Mouse (Mus musculus): Measurements from ENCODE around the gene Col11a2. TPM values are rescaled to one million over a fixed set of nuclear protein-coding genes. Genes with fewer than 3 reads are reported as not detected.

Gene Col11a2
- polyA plus RNA-seq, 1 experiment from 2014 or later: 1.6 TPM

DNA sequence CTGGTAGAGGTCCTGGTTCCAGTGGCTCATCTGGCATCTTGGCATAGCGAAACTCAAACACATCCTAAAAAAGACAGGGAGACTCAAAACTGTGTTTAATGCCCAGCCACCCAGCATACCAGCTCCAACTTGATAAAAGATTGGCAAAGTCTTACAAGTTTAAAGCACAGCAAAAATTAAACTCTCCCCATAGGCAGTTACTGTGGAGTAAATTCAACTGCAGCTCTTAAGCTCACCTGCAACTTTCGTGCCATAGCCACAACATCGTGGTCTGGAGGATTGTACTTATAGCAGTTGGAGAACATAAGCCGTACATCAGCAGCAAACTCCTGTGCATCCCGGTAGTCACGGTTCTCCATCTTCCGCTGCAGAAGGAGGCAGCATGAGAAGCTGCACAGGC, 74.9 kb downstream of the Col11a2 start:
- Histone ChIP-seq H3K36me3 (ENCODE audit: inconsistent target) (peaks cover 60% of the 10 kb centered on the region), H3K27ac (no peak overlapping the region), H3K4me3 (ENCODE audit: inconsistent target) (no peak overlapping the region), H3K79me2 (ENCODE audit: inconsistent target) (peaks cover 69% of the 10 kb centered on the region)
- 93% methylated on average over 7 of the region's 7 CpGs for WGBS (ENCODE audit: missing documents)

Other genes starting within 250 kb of the Col11a2 start
- 5.5 to 10.9 TPM (median 9.8 TPM) in 3 replicates for gene Kank3, start 228.9 kb upstream of the Col11a2 start, polyA plus RNA-seq (2018)
- gene Rps28, start 214.9 kb upstream of the Col11a2 start, polyA plus RNA-seq (2018): 746 to 2,425 TPM (median 1,878 TPM) in 3 replicates
- 105 to 236 TPM (median 213 TPM) in 3 replicates for gene Ndufa7, start 214.9 kb upstream of the Col11a2 start, polyA plus RNA-seq (2018)
- gene Cd320, start 196.3 kb upstream of the Col11a2 start, polyA plus RNA-seq (2018): 2.0 to 5.0 TPM (median 4.1 TPM) in 3 replicates
- gene Gm7029, start 165.6 kb upstream of the Col11a2 start, polyA plus RNA-seq (2018): not detected in 3 replicates
- 1.3 to 6.1 TPM (median 2.3 TPM) in 3 replicates for gene Kifc1, start 148.8 kb upstream of the Col11a2 start, polyA plus RNA-seq (2018)
- 1.8 TPM in 1 of 3 replicates, not detected in the others for gene Platr17, start 134.3 kb upstream of the Col11a2 start, polyA plus RNA-seq (2018)
- 32.1 to 95.9 TPM (median 50.6 TPM) in 3 replicates for gene Daxx, start 130.0 kb upstream of the Col11a2 start, polyA plus RNA-seq (2018)
- 235 to 575 TPM (median 237 TPM) in 3 replicates for gene Tapbp, start 123.5 kb upstream of the Col11a2 start, polyA plus RNA-seq (2018)
- 18.2 to 24.0 TPM (median 21.3 TPM) in 3 replicates for gene Zbtb22, start 123.5 kb upstream of the Col11a2 start, polyA plus RNA-seq (2018)
- gene Rgl2, start 109.9 kb upstream of the Col11a2 start, polyA plus RNA-seq (2018): 36.9 to 101 TPM (median 53.4 TPM) in 3 replicates
- gene Pfdn6, start 99.1 kb upstream of the Col11a2 start, polyA plus RNA-seq (2018): 39.8 to 92.0 TPM (median 50.8 TPM) in 3 replicates
- gene Wdr46, start 98.8 kb upstream of the Col11a2 start, polyA plus RNA-seq (2018): 10.9 to 27.3 TPM (median 11.8 TPM) in 3 replicates
- gene B3galt4, start 87.9 kb upstream of the Col11a2 start, polyA plus RNA-seq (2018): 4.0 to 11.7 TPM (median 6.8 TPM) in 3 replicates
- gene Vps52, start 83.6 kb upstream of the Col11a2 start, polyA plus RNA-seq (2018): 30.3 to 39.3 TPM (median 30.5 TPM) in 3 replicates
- 829 to 1,952 TPM (median 1,389 TPM) in 3 replicates for gene Rps18, start 83.4 kb upstream of the Col11a2 start, polyA plus RNA-seq (2018)
- 2,418 to 4,239 TPM (median 2,994 TPM) in 3 replicates for gene H2-K1, start 39.1 kb upstream of the Col11a2 start, polyA plus RNA-seq (2018)
- 12.0 to 17.2 TPM (median 17.1 TPM) in 3 replicates for gene Ring1, start 14.8 kb upstream of the Col11a2 start, polyA plus RNA-seq (2018)
- 28.2 to 38.3 TPM (median 35.6 TPM) in 3 replicates for gene H2-Ke6, start 11.4 kb upstream of the Col11a2 start, polyA plus RNA-seq (2018)
- gene Slc39a7, start 7.8 kb upstream of the Col11a2 start, polyA plus RNA-seq (2018): 67.7 to 120 TPM (median 117 TPM) in 3 replicates
- 15.5 to 33.4 TPM (median 20.0 TPM) in 3 replicates for gene Rxrb, start 7.6 kb upstream of the Col11a2 start, polyA plus RNA-seq (2018)
- gene H2-Oa, start 52.9 kb downstream of the Col11a2 start, polyA plus RNA-seq (2018): 0.25 to 1.4 TPM (median 0.62 TPM) in 3 replicates
- 19.1 to 57.0 TPM (median 47.3 TPM) in 3 replicates for gene H2-DMa, start 80.1 kb downstream of the Col11a2 start, polyA plus RNA-seq (2018)
- 130 to 435 TPM (median 155 TPM) in 3 replicates for gene Brd2, start 83.2 kb downstream of the Col11a2 start, polyA plus RNA-seq (2018)
- gene H2-DMb2, start 103.9 kb downstream of the Col11a2 start, polyA plus RNA-seq (2018): 1.2 to 2.2 TPM (median 1.8 TPM) in 3 replicates
- gene H2-DMb1, start 113.6 kb downstream of the Col11a2 start, polyA plus RNA-seq (2018): 26.4 to 54.6 TPM (median 34.2 TPM) in 3 replicates
- 42.0 to 121 TPM (median 79.2 TPM) in 3 replicates for gene Tap1, start 148.1 kb downstream of the Col11a2 start, polyA plus RNA-seq (2018)
- gene Psmb9, start 148.3 kb downstream of the Col11a2 start, polyA plus RNA-seq (2018): 38.9 to 88.0 TPM (median 49.9 TPM) in 3 replicates
- gene Psmb8, start 158.3 kb downstream of the Col11a2 start, polyA plus RNA-seq (2018): 147 to 329 TPM (median 288 TPM) in 3 replicates
- gene Tap2, start 164.1 kb downstream of the Col11a2 start, polyA plus RNA-seq (2018): 26.1 to 58.7 TPM (median 37.6 TPM) in 3 replicates
- gene H2-Ob, start 199.5 kb downstream of the Col11a2 start, polyA plus RNA-seq (2018): 0.15 to 0.41 TPM (median 0.33 TPM) in 3 replicates
- 88.0 to 180 TPM (median 145 TPM) in 3 replicates for gene H2-Ab1, start 218.3 kb downstream of the Col11a2 start, polyA plus RNA-seq (2018)
- 116 to 315 TPM (median 141 TPM) in 3 replicates for gene H2-Aa, start 248.4 kb downstream of the Col11a2 start, polyA plus RNA-seq (2018)

Data from macrophage (primary cell).